Mouse (Mus musculus) embryonic fibroblast, embryonic 13.5 days (primary cell): Measurements from ENCODE around the gene Tmcc3.

Experiments used
- CTCF ChIP-seq: IDR thresholded peaks from 2 replicates; pipeline ENCODE4 v1.5.1; 2011; ENCODE audit warnings: mild to moderate bottlenecking, control low read depth, low read length, moderate library complexity, borderline replicate concordance; ENCODE audit not compliant: insufficient read depth
- POLR2A ChIP-seq: IDR thresholded peaks from 2 replicates; pipeline ENCODE4 v1.6.1; 2011; ENCODE audit warnings: low read depth, mild to moderate bottlenecking, control low read depth, low read length, moderate library complexity

DNA sequence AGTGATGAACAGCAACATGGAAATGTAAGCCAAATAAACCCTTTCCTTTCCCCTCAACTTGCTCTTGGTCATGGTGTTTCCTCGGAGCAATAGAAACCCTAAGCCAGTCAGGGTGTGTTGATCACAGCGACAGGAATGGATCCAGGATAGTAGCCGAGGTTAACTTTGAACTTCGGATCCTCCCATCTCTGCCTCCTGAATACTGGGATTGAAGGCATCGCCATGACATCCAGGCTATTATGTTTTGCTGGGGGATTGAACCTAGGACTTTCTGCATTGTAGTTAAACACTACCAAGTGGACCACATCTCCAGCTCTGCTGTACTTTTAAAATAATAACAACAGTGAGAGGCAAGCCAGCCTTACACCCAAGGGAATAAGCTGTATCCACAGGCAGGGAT is 307.8 kb downstream of the Tmcc3 start:
- no peak for TF ChIP-seq CTCF
- no peak for TF ChIP-seq POLR2A
